In genomic region chr10:127177719-127178118, GRCm38 (mm10) we compare ENCODE assay signal across 9 mouse cellular contexts. TPM values are rescaled to one million over a fixed set of nuclear protein-coding genes. Genes with fewer than 3 reads are reported as not detected.
DNase-seq lines count a peak whose midpoint lies in the region; ATAC-seq lines count a peak whose summit lies in the region.
"Had no signal": no experiment of that assay in that cellular context is flagged by ENCODE, and none has a peak within 500 bp of the region (broad histone marks: within the 10 kb centered on the region; RNA-seq: fewer than 3 reads in every experiment).

No protein-coding gene starts in this region.

- WGBS in hindbrain, embryonic 13.5 days: 0% methylated on average over 23 of the region's 23 CpGs

- DNase-seq in ovary, postnatal 36 days (ENCODE audit: low spot score): peak; percentile 60
- no peak for DNase-seq in ovary, adult 18-20 months (ENCODE audit: low spot score)
- DNase-seq in cerebellum, postnatal 25 days: peak; percentile 86 to 89
- DNase-seq in frontal cortex, postnatal 25 days (ENCODE audit: low spot score in 2 of 2): peak; percentile 64 to 74
- peak; percentile 82 to 87 for DNase-seq in left cerebral cortex, adult 18-20 months (ENCODE audit: low spot score in 2 of 2)
- DNase-seq in lung, postnatal 4 days: peak; percentile 66 to 80
- peak; percentile 79 to 85 for DNase-seq in right cerebral cortex, postnatal 10 days (ENCODE audit: low spot score in 2 of 2)

- peak; percentile 44 for ATAC-seq in hindbrain, embryonic 13.5 days (ENCODE audit: low FRiP score)
- ATAC-seq: Patski had no signal

- peaks cover 27% of the 10 kb centered on the region for H3K4me1 ChIP-seq in hindbrain, embryonic 13.5 days (replicated peaks)

- H3K4me3 ChIP-seq in hindbrain, embryonic 13.5 days: peak overlapping the region; percentile 26

- H3K9ac ChIP-seq in hindbrain, embryonic 13.5 days: peak overlapping the region; percentile 29; the same call in 1 of the 2 replicates

- peak overlapping the region; percentile 49 for H3K4me2 ChIP-seq in hindbrain, embryonic 13.5 days

- peaks cover 90% of the 10 kb centered on the region for H3K27me3 ChIP-seq in hindbrain, embryonic 13.5 days
- H3K27me3 ChIP-seq: Patski had no signal

- H3K27ac ChIP-seq in hindbrain, embryonic 13.5 days: no peak overlapping the region

- H3K9me3 ChIP-seq in hindbrain, embryonic 13.5 days: no peaks in the 10 kb centered on the region

- peaks cover 11% of the 10 kb centered on the region for H3K36me3 ChIP-seq in hindbrain, embryonic 13.5 days

RNA-seq across cellular contexts. Expression of gene Slc26a10, which starts 2.7 kb away (rescaled TPM):
- 1.0 and 1.1 TPM in 2 replicates for polyA plus RNA-seq in hindbrain, embryonic 13.5 days (2015; fragmentation: Nextera tagmentation; extraction: Ambion mirVana)
- total RNA-seq in left cerebral cortex, adult 18-20 months (2021): 1 to 10 TPM; 4.3 to 4.6 TPM

RNA-seq across cellular contexts. Expression of gene Arhgef25, which starts 12.2 kb away (rescaled TPM):
- polyA plus RNA-seq in hindbrain, embryonic 13.5 days (2015; fragmentation: Nextera tagmentation; extraction: Ambion mirVana): 28.4 and 30.7 TPM in 2 replicates
- 100 to 1,000 TPM; 163 to 215 TPM for total RNA-seq in left cerebral cortex, adult 18-20 months (2021)

RNA-seq across cellular contexts. Expression of gene B4galnt1, which starts 12.7 kb away (rescaled TPM):
- polyA plus RNA-seq in hindbrain, embryonic 13.5 days (2015; fragmentation: Nextera tagmentation; extraction: Ambion mirVana): 40.6 and 42.3 TPM in 2 replicates
- 100 to 1,000 TPM; 119 to 130 TPM for total RNA-seq in left cerebral cortex, adult 18-20 months (2021)

RNA-seq across cellular contexts. Expression of gene Dtx3, which starts 17.8 kb away (rescaled TPM):
- 211 and 221 TPM in 2 replicates for polyA plus RNA-seq in hindbrain, embryonic 13.5 days (2015; fragmentation: Nextera tagmentation; extraction: Ambion mirVana)
- 100 to 1,000 TPM; 198 to 222 TPM for total RNA-seq in left cerebral cortex, adult 18-20 months (2021)

RNA-seq across cellular contexts. Expression of gene Pip4k2c, which starts 33.7 kb away (rescaled TPM):
- 20.0 and 22.1 TPM in 2 replicates for polyA plus RNA-seq in hindbrain, embryonic 13.5 days (2015; fragmentation: Nextera tagmentation; extraction: Ambion mirVana)
- 100 to 1,000 TPM; 116 to 121 TPM for total RNA-seq in left cerebral cortex, adult 18-20 months (2021)
